Mouse (Mus musculus) CH12.LX (cell line): ENCODE results near the gene Ier3. TPM values are rescaled to one million over a fixed set of nuclear protein-coding genes. Genes with fewer than 3 reads are reported as not detected.

Experiments used
- DNase-seq: peaks from one replicate; pipeline ENCODE4 v3.0.0-alpha.2; 2013; ENCODE audit errors: extremely low read depth
- H3K27ac ChIP-seq: 2 replicates; pipeline ENCODE4 v1.5.1; 2012; ENCODE audit warnings: low read depth, mild to moderate bottlenecking, control low read depth, moderate library complexity; ENCODE audit not compliant: insufficient read depth
- H3K27me3 ChIP-seq: replicated peaks from 2 replicates; pipeline ENCODE3; 2012; ENCODE audit warnings: inconsistent platforms
- H3K36me3 ChIP-seq, 2 experiments: replicated peaks in 1 of 2; 2 replicates each; pipeline versions ENCODE3 to v1.6.1; 2012; ENCODE audit warnings: inconsistent platforms in 1 of 2, low read length in 1 of 2, mild to moderate bottlenecking in 1 of 2, mixed read lengths in 1 of 2, moderate library complexity in 1 of 2; ENCODE audit not compliant: control insufficient read depth in 1 of 2, insufficient read depth in 1 of 2
- H3K4me1 ChIP-seq, 2 experiments: 2 replicates each; pipeline ENCODE4 v1.6.1; 2012; ENCODE audit warnings: inconsistent platforms in 1 of 2, moderate library complexity in 1 of 2; ENCODE audit not compliant: insufficient read depth in 2 of 2, control insufficient read depth in 1 of 2
- H3K4me2 ChIP-seq: 2 replicates; pipeline ENCODE4 v1.6.1; 2012; ENCODE audit warnings: low read depth, mild to moderate bottlenecking, control low read depth; ENCODE audit not compliant: poor library complexity, insufficient read depth, severe bottlenecking
- H3K4me3 ChIP-seq, 3 experiments: fragments of 150-350 bp in 1 of 3; sonication (generic) in 1 of 3; replicated peaks in 1 of 3; 2 replicates each; pipeline versions ENCODE3 to v1.5.1; 2011 to 2012; ENCODE audit warnings: low read depth in 2 of 3, low read length in 2 of 3, mild to moderate bottlenecking in 2 of 3, moderate library complexity in 2 of 3, control low read depth in 1 of 3, improper control_type of control experiment in 1 of 3, inconsistent platforms in 1 of 3, mixed read lengths in 1 of 3; ENCODE audit not compliant: poor library complexity in 1 of 3
- H3K79me2 ChIP-seq: replicated peaks from 2 replicates; pipeline ENCODE4 v1.6.1; 2012; ENCODE audit warnings: mild to moderate bottlenecking, moderate library complexity; ENCODE audit not compliant: control insufficient read depth, poor library complexity, insufficient read depth, severe bottlenecking; ENCODE audit errors: extremely low read depth
- H3K9ac ChIP-seq: 2 replicates; pipeline ENCODE4 v1.6.1; 2012; ENCODE audit warnings: low read depth, mild to moderate bottlenecking, control low read depth, moderate library complexity; ENCODE audit not compliant: insufficient read depth
- H3K9me3 ChIP-seq: replicated peaks from 2 replicates; pipeline ENCODE3; 2012; ENCODE audit warnings: low read length, inconsistent platforms, mixed read lengths
- BHLHE40 ChIP-seq: IDR thresholded peaks from 2 replicates; pipeline ENCODE4 v1.6.1; 2011; ENCODE audit warnings: mild to moderate bottlenecking, low read depth, low read length, improper control_type of control experiment
- CHD1 ChIP-seq: IDR thresholded peaks from 2 replicates; pipeline ENCODE4 v1.6.1; 2012; ENCODE audit warnings: low read depth, low read length, improper control_type of control experiment, inconsistent platforms
- CHD2 ChIP-seq: IDR thresholded peaks from 2 replicates; pipeline ENCODE4 v1.6.1; 2011; ENCODE audit warnings: low read length, improper control_type of control experiment
- E2F4 ChIP-seq: IDR thresholded peaks from 2 replicates; pipeline ENCODE4 v1.6.1; 2011; ENCODE audit warnings: low read depth, low read length, improper control_type of control experiment; ENCODE audit not compliant: insufficient replicate concordance
- EP300 ChIP-seq: IDR thresholded peaks from 2 replicates; pipeline ENCODE4 v1.6.1; 2011; ENCODE audit warnings: low read length, improper control_type of control experiment
- ETS1 ChIP-seq: conservative IDR thresholded peaks from 2 replicates; pipeline ENCODE4 v1.6.1; 2012; ENCODE audit warnings: low read depth, mild to moderate bottlenecking, inconsistent platforms, low read length, improper control_type of control experiment, moderate library complexity
- GABPA ChIP-seq: IDR thresholded peaks from 2 replicates; pipeline ENCODE4 v1.6.1; 2012; ENCODE audit warnings: low read depth, low read length, improper control_type of control experiment, inconsistent platforms; ENCODE audit not compliant: insufficient replicate concordance
- JUN ChIP-seq: IDR thresholded peaks from 2 replicates; pipeline ENCODE4 v1.6.1; 2011; ENCODE audit warnings: low read depth, mild to moderate bottlenecking, low read length, improper control_type of control experiment, moderate library complexity; ENCODE audit not compliant: insufficient read depth
- JUND ChIP-seq: conservative IDR thresholded peaks from 2 replicates; pipeline ENCODE4 v1.6.1; 2011; ENCODE audit warnings: low read depth, low read length, improper control_type of control experiment
- KAT2A ChIP-seq: IDR thresholded peaks from 2 replicates; pipeline ENCODE4 v1.6.1; 2012; ENCODE audit warnings: low read length, improper control_type of control experiment, inconsistent platforms; ENCODE audit not compliant: insufficient replicate concordance
- MAFK ChIP-seq: IDR thresholded peaks from 2 replicates; pipeline ENCODE4 v1.6.1; 2011; ENCODE audit warnings: low read length, improper control_type of control experiment; ENCODE audit not compliant: insufficient replicate concordance
- MAX ChIP-seq: IDR thresholded peaks from 2 replicates; pipeline ENCODE4 v1.6.1; 2011; ENCODE audit warnings: low read length, improper control_type of control experiment
- MXI1 ChIP-seq: IDR thresholded peaks from 2 replicates; pipeline ENCODE4 v1.6.1; 2011; ENCODE audit warnings: mild to moderate bottlenecking, low read depth, low read length, improper control_type of control experiment
- PAX5 ChIP-seq: IDR thresholded peaks from 2 replicates; pipeline ENCODE4 v1.6.1; 2012; ENCODE audit warnings: low read length, inconsistent platforms, mixed read lengths
- TBP ChIP-seq: conservative IDR thresholded peaks from 2 replicates; pipeline ENCODE4 v1.6.1; 2011; ENCODE audit warnings: low read depth, low read length, improper control_type of control experiment
- TCF12 ChIP-seq: IDR thresholded peaks from 2 replicates; pipeline ENCODE4 v1.6.1; 2014; ENCODE audit warnings: low read depth, mild to moderate bottlenecking, inconsistent platforms, low read length, improper control_type of control experiment
- dilution Hi-C: fragments of 300-500 bp; cut with MboI; formaldehyde crosslinking; loops from 2 replicates; pipeline ENCODE4 v1.14.3; 2020; ENCODE audit warnings: low sequenced_read_pairs; ENCODE audit not compliant: extremely low pct_unique_long_range_greater_than_20kb, extremely low pct_ligation_motif_present
- in situ Hi-C: fragments of 300-500 bp; cut with MboI; formaldehyde crosslinking; loops from 3 replicates; pipeline ENCODE4 v1.14.3; 2019; ENCODE audit warnings: low sequenced_read_pairs, low pct_ligation_motif_present, low pct_unique_long_range_greater_than_20kb, mixed read lengths
- polyA plus RNA-seq: library from polyadenylated mRNA; unstranded; fragments of >175 nt; gene quantifications from 2 replicates; pipeline ENCODE4 v1.2.1, GENCODE M21; 2012; ENCODE audit warnings: low read depth; ENCODE audit not compliant: insufficient read length
- total RNA-seq, 2 experiments: library from RNA; depleted of rRNA; stranded (reverse); fragments of 300-350 nt in 1 of 2; fragments of >200 nt in 1 of 2; gene quantifications; 2 replicates each; pipeline ENCODE4 v1.2.3; 2012 to 2014

The Ier3 gene
- total and polyA plus RNA-seq, 3 experiments = 12.6 to 27.2 (median 15.0) TPM

DNA sequence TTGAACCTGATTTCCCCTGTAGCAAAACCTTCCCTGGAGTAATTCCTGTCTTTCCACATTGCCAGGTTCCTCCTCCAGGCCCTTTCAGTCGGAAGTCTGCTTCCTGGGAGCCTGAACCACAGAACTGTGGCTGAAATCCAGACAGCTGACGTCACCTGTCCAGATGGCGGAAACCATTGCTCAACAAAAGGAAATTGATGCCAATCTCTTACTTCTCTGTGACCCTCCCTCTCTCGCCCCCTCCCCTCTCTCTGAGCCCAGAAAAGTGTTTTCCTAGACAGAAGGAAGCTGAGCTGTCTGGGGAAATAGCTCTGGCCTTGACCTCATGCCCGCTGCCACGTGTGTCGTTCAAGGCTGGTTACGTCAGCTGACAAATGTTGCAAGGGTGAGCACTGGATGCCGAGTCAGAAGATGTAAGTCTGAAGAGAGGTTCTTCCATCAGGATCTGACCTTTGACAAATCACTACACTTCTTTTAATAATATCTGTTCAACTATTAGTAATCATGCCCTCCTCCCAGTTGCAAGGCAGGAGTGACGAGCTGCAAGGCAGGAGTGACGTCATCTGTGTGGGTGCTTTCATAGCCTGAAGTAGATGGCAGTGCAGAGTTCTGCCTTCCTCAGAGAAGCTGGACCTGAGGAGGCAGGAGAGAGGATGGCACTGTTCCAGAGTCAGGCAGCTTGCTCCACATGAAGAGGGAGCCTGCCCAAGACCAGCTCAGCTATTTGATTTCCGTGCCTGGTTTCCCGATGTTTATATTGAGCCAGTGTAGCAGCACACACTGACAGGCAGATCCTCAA is 44.5 kb upstream of the Ier3 start:
- dilution Hi-C loops = no loop called here
- Histone ChIP-seq H3K79me2 (no peaks in the 10 kb centered on the region), H3K4me3 (no peak overlapping the region)
- TF ChIP-seq JUN (no peak), TCF12 (no peak), BHLHE40 (no peak), E2F4 (no peak)
- TF ChIP-seq, all 38 proteins: peak for 0
- DNase-seq = no peak
- Histone ChIP-seq H3K9me3 (no peaks in the 10 kb centered on the region), H3K4me2 (no peak overlapping the region), H3K36me3 (no peaks in the 10 kb centered on the region), H3K27ac (no peak overlapping the region), H3K4me1 (peaks cover 0 to 12% of the 10 kb centered on the region in 2 experiments; a peak in 2 of 4 replicates), H3K9ac (no peak overlapping the region), H3K27me3 (peaks cover 2% of the 10 kb centered on the region)
- in situ Hi-C loops = no loop called here

DNA sequence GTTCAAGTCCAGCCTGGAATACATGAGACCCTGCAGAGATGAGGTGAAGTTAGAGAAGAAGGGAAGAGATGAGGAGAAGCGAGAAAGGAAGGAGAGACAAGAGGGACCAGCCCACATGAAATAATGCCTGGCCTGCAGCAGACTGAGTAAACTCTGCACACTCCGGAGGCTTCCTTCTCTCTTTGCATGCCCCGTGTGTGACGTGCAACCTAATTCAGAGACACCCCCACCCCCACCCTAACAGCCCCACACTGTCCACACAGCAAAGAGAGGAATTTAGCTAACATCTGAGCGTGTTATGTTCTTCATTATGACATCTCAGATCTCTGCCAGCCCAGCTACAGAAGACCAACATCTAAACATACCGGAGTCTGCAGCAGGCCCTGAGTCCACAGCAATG is 42.5 kb upstream of the Ier3 start:
- no peak overlapping the region for H3K4me3 ChIP-seq
- no peaks in the 10 kb centered on the region for H3K36me3 ChIP-seq
- dilution Hi-C loops (no loop called here), in situ Hi-C loops (no loop called here)
- no peaks in the 10 kb centered on the region for H3K79me2 ChIP-seq
- no peak overlapping the region for H3K27ac ChIP-seq
- H3K27me3 ChIP-seq = peaks cover 5% of the 10 kb centered on the region
- H3K4me2 ChIP-seq = no peak overlapping the region
- DNase-seq = no peak
- H3K4me1 ChIP-seq = peaks cover 0 to 12% of the 10 kb centered on the region in 2 experiments; a peak in 2 of 4 replicates
- H3K9me3 ChIP-seq = no peaks in the 10 kb centered on the region
- H3K9ac ChIP-seq = no peak overlapping the region
- TF ChIP-seq KAT2A = no peak
- no peak for TF ChIP-seq TBP
- no peak for TF ChIP-seq GABPA
- no peak for TF ChIP-seq MAX
- TF ChIP-seq ETS1 = no peak
- TF ChIP-seq MXI1 = no peak
- TF ChIP-seq MAFK = no peak
- TF ChIP-seq JUND = no peak
- no peak for TF ChIP-seq PAX5
- TF ChIP-seq CHD1 = no peak
- no peak for TF ChIP-seq CHD2
- no peak for TF ChIP-seq TCF12
- TF ChIP-seq EP300 = no peak
- no peak for TF ChIP-seq JUN
